Mouse (Mus musculus) adipocyte (in vitro differentiated cells): Measurements from ENCODE around the gene Man2a2.
"Not testable (repeated sequence)": the region's sequence is repeated elsewhere in the genome, so short reads cannot be mapped to it uniquely, and the experiment has no call there.

ENCODE experiments used
- DNase-seq: peaks from one replicate; pipeline ENCODE4 v3.0.0-alpha.2; 2016; ENCODE audit warnings: low spot score

Man2a2 gene

DNA sequence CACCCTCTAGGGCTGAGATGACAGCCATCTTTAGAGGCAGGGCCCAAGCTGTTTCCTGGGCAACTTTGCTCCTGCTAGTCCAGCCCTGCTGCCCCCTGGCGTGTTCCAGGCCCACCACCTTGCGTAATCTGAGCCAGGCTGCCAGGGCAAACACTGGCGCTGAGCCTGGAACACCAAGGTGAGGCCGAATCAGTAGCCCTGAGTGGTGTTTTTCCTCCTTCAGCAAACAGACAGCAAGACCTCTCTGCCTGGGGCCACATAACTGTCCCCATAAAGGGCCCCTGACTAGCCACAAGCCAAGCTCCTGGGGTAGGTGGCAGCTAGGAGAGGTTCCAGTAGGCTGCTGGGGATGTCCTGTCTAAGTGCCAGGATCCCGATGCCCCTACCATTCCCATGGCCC is 28.9 kb upstream of the Man2a2 start:
- peak; percentile 19 for DNase-seq

DNA sequence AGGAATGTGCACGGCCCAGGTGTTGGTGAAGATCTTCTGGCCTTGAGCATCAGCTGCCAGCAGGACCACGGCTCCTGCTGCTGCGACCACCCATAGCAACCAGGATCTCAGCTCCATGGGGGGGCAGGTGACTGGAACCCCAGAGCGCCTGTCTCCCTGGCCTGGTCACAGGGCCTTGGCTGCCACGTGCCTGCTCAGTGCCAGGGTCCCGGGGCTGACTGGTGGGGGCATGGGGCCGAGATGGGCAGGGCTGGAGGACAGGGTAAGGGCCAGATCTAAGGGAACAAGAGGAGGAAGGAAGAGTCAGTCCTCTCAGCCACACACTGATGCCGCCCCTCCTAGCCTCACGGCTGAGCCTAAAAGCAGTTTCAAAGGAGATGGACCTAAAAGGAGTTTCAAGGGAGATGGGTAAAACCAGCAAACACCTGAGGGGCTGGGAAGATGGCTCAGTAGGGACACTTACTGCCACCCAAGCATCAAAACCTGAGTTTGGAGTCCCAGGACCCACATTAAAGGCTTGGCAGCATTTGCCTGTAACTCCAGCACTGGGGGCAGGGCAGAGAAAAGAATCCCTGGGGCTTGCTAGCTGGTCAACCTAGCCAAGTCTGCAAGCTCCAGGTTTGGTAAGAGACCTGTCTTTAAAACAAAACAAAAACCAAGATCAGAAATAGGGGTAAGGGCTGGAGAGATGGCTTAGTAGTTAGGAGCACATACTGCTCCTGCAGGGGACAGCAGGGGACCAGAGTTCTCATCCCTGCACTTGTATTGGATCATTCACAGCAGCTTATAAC is 27.7 kb upstream of the Man2a2 start:
- no peak for DNase-seq

DNA sequence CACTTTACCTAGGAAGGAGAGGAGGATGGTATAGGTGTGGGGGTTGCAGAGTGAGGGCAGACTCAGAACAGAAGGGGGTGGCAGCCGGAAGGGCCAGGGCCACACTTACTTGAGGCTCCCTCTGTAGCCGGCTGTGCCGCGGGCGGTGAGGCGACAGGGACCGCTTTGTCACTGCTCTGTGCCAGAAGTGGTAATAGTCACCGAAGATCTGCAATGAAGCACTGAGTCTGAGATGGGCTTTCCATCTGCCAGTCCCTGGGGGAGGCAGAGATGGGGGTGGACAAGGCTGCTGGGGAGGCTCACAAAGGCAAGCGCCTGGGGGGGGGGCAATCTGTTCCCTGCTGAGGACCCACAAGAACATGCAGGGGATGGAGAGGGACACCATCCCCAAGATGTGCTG is 26.8 kb upstream of the Man2a2 start:
- DNase-seq, result no peak

DNA sequence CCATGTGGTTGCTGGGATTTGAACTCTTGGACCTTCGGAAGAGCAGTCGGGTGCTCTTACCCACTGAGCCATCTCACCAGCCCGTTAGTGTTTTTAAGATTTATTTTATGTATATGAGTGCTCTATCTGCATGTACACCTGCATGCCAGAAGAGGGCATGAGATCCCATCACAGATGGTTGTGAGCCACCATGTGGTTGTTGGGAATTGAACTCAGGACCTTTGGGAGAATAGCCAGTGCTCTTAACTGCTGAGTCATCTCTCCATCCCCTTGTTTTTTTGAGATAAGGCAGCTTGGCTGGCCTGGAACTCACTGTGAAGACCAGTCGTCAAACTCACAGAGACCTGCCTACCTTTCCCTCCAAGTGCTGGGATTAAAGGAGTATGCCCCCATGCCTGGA is 25.3 kb upstream of the Man2a2 start:
- not testable (repeated sequence) for DNase-seq

DNA sequence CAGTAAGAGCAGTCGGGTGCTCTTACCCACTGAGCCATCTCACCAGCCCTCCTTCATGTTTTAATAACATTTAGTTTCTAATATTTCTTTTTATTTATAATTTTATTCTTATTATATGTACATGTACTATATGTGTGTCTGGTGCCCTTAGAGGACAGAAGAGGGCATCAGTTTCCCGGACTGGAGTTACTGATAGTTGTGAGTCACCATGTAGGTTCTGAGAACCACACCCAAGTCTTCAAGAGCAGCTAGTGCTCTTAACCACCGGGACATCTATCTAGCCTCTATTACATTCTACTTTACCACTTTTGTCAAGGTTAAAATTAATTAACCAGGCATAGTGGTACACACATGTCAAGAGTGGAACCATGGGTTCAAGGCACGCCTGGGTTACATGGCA is 23.4 kb upstream of the Man2a2 start:
- DNase-seq, result no peak

DNA sequence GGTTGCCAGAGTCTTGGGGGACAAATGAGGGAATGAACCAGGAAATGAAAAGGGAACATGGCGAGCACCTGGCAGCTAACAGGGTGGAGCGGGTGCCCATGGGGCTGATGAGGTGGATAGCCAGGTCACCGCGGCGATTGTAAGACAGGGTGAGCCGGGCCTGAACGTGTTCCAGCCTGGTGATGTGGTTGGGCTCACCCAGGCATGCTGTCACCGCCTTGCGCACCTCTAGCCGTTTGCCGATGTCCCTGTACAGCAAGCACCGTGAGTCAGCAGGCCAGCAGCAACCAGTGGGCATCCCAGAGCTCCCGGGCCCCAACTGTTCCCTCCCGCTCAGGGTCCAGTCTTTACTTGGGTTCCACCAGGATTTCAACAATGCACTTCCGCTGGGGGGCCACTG is 20.9 kb upstream of the Man2a2 start:
- DNase-seq, result no peak

DNA sequence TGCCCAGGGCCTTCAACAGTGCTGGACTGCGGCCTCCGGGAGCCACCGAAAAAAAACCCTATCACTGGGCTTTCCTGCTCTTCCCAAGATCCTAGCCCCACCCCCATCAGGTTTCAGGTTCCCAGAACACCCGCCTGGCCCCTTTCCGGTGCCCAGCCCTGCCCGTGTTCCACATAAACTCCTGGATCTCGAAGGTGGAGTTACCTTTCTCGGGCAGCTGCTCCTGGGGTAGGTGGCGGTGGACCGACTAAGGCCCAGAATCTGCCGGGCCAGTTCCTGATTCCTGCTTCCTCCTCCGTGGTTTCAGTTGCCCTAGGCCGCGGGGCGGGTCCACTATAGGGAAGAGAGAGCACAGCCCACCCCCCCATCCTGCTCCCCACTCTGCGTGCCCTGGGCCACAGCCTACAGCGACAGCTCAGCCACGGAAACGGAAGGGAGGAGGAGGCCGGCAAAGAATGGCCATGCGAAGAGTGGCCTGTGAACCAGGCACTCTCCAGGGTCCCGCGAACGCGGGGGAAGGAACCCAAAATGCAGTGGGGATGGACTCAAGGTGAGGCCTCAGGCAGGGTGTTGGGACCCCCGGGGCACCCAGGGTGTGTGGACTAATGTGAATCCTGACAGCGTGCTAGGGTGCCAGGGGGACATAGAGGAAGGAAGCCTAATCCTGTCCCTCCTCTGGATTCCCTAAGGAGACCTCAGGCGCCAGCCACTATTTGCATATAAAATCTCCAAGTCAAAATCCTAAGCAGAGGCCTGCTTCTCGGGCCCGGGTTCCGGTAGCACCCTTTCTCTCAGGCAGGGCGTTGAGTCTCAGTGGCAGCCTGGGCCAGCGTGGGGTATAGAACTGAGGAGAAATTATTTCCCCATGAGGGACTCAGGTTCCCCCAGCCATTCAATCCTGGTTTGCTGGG is 16.7 kb upstream of the Man2a2 start, which contains the start of gene Fes:
Fes (minus strand) TSS at position 314 of the 911 bp plus-strand sequence.
- DNase-seq, result no peak

DNA sequence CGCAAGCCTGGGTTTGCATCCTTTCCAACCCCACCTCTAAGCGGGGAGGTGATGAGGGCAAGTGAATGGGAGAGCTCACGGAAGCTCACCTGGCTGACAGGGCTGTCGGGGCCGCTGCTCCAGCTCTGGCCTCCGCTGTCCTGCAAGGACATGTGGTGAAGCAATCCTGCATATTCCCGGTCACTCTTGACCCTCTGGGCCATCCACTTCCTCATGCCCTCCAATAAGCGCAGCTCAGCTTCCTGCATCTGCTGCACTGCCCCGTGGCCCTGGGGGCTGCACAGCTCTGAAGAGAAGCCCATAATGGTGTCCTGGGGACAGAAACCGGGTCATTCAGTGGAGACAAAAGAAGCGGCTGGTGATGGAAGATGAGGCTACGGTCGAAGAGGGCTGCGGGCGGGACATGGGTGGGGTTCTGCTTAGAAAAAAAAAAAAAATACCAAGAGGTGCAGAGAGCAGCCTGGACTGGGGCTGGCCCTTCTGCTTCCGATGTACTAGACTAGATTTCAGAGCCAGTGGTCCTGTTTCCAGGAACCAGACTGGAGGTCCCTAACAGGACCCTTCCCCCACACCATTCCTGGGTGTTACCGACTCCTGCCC is 16.0 kb upstream of the Man2a2 start:
- DNase-seq, result no peak

DNA sequence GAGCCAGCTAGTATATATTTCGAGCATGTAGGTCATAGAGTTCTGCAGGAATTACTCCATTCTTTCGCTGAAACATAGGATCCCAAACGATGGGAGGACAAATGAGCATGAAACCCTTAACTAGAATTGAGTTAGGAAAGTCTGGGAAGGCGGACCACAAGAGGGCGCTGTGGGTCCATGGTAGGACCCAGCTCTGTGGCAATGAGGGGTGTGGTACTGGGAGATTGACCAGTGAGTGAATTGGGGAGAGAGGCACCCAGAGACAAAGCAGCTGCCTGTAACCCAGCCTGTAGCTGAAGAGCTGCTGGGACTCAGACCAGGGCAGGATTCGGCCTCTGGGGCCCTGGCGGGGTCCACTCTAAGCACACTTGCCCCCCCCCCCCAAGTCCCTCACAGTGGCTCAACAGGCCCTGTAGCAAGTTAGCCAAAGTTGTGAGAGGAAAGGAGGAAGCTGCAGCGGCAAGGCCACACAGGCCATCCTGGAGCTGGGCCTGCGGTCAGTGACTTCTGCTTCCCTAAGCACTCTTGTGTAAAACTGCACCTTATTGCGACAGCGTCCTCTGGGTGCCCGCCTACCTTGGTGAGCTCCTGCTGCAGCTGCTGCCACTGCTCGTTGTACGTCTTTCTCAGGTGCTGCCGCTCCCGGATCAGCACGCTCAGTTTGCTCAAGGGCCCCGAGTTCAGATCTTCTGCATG is 15.2 kb upstream of the Man2a2 start:
- peak; percentile 83 for DNase-seq

DNA sequence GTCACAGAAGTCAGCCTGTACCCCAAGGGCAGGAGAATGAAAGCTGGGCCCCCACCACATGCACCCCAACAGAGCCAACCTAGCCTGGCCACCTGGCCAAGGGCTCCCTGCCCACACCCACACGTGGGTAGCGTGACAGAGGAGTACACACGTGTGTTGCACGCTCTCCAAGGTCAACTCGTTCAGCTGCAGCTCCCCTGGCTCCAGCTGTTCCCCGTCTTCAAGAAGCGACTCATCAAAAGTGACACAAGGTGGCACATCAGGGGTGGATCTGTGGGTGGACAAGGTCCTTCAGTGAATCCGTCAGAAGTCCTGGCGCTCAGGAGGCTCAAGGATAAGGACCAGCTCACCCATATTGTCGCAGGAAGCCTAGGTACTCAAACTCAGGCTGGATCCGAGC is 11.7 kb upstream of the Man2a2 start:
- no peak for DNase-seq

DNA sequence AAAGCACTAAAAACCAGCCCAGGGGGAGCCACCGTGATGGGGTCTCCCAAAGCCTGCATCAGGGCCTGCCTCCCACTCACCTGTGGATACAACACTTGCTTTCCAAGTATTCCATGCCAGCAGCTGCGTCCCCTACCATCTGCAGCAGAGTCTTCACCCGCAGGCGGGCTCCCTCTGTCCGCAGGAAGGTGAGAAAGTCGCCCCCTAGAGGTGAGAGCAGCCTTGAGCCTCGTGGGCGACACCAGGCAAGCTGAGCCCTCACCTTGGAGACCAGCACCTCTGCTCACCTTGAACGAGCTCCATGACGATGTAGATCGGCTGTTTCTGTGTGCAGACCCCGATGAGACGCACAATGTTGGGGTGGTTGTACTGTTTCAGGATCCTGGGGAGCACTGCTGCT is 8.4 kb upstream of the Man2a2 start:
- no peak for DNase-seq

DNA sequence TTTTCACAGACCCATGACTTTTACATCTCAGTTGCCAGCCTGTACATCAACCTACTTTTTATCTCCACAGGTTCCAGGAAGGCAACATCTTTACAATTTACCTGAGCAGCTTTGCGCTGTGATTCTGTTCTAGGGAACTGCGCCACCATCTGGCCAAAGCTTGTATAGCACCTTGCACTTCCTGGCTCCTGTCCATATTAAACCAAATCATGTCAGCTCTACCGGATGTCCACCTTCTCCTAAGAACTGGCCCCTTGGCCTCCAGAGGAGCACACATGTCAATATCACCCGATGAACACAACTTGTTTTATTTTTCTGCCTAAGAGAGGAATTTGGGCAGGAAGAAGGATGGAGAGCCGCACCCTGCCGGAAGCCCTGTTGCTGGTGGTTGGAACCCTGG is 6.3 kb upstream of the Man2a2 start:
- DNase-seq, result peak; percentile 51

DNA sequence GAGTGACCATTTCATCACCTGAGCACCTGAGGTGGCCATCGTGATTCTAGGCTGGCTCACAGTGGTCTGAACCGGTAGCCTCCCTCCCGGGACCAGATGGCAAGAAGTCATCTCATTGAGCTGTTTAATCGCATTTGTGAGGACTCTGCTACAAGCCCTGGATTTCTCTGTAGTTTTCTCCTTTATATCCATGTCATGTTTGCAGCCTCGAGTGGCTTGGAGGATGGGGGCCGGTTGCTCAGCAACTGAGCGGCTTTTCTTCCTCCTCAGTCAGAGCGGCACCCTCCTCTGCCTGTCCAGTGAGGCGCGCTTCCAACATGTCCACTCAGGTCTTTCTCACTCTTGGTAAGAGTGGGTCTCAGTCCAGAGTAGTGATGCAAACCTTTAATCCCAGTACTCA is 5.0 kb upstream of the Man2a2 start:
- no peak for DNase-seq

DNA sequence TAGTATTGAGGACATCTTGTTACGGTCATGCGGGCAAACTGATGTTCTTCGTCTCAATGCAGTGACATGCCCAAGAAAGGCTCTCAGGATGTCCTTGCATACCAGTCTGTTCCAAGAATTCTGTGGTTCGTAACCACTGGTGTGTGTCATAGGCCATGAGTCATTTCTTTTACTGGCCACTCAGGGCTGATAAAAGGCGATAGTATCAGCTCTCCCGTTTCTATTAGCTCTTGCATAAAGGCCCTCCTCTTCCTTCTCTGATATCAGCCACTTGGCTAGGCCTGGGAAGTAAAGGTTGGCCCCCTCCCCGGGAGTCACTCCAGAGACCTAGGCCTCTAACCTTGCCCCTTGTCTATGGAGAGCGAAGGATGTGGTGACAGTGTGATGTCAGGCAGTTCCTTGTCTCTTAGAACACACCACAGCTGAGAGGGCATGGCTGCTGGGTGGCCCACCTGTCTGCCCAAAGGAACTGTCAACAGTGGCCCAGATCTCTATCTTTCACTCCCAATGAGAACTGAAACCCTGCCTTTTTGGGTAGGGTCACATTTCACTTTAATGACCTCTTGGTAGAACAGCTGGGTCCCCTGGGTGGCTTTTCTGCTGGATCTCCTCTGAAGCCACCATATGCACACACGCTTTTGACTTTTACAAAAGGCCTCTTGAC is 4.3 kb upstream of the Man2a2 start:
- no peak for DNase-seq

DNA sequence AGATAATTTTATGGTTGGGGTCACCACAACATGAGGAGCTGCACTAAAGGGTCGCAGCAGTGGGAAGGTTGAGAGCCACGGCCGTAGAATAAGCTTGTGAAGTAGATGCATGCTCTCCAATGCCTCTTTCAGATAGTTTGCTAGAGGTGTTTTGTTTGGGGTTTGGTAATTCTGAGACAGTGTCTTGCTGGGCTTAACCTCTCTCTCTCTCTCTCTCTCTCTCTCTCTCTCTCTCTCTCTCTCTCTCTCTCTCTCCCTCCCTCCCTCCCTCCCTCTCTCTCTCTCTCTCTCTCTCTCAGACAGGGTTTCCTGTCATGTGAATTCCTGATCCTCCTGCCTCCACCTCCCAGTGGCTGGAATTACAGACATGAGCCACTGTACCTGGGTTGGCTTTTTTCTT is 3.6 kb upstream of the Man2a2 start:
- no peak for DNase-seq

DNA sequence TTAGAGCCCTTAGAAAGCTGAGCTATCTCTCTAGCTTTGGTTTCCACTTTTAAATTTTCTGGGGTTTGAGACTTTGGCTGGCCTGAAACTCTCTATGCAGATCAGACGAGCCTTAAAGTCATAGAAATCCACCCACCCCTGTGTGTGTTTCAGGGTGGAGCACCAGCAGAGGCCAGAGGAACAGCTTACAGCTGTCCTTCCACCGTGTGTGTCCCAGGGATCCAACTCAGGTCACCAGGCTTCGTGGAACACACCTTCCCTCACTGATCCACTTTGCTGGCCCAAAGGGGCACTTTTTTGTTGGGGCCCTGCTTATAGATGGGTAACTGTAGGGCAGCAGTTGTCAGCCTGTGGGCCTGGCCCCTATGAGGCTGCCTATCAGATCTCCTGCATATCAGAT is 3.1 kb upstream of the Man2a2 start:
- no peak for DNase-seq

DNA sequence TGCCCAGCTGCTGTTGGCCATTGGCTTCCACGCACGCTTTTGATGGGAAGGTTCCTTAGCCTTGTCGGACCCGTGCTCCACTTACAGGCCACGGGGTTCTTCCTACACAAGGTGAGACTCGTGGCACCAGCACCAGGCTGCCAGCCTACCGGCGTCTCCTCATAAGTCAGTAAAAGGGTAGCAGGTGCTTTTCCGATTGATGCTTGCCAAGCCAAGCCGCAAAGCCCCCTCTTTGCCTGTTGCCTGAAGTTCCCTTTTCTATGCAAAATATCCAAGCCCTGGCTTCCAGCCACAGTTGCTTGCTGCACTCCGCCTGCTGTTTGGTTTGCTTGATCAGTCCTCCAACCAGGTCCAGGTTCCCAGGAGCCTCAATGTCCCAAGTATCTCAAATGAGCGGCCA is 2.7 kb upstream of the Man2a2 start:
- DNase-seq, result no peak

DNA sequence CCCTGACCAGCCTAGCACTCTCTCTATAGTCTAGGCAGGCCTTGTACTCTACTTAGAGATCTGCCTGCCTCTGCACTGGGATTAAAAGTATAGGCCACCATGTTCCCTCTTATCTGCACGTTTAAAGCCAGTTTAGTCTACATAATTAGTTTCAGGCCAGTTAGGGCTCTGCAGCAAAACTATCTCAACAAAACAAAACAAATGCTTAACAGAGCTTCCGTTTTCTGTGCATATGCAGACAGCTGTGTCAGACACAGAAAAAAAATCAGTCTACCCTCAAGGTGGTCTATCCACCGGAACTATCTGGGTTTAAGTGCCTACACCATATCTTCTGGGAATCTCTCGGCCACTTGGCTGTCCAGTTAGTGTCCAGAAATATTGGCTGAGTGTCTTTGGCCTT is 2.2 kb upstream of the Man2a2 start:
- DNase-seq, result no peak

DNA sequence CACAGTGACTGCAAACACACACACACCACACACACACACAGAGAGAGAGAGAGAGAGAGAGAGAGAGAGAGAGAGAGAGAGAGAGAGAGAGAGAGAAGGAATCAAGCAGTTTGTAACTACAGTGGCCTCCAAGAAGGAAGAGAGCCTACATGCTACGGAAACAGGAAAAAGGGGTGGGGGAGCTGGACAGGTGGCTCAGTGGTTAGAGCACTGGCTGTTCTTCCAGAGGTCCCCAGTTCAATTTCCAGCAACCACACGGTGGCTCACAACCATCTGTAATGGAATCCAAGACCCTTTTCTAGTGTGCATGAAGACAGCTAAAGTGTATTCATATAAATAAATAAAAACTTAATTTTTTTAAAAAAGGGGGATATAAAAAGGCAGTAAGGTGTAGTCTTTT is 1.5 kb upstream of the Man2a2 start:
- DNase-seq, result no peak

DNA sequence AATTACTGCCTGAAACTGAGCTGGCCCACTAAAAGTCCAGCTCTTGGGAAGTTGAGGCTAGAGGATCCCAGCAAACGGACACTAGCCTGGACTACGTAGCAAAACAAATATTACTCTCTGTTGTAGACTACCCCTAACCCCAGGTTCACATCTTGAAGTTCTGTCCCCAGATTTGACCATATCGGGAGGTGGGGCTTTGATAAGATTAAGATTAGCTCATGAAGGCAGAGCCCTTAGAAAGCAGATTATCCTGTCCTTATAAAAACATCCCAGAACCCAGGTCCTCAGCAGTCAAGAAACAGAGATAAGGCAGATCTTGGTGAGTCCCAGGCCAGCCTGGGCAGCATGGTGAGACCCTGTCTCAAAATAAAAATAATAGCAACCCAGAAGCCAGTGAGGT is 991 bp upstream of the Man2a2 start:
- no peak for DNase-seq

DNA sequence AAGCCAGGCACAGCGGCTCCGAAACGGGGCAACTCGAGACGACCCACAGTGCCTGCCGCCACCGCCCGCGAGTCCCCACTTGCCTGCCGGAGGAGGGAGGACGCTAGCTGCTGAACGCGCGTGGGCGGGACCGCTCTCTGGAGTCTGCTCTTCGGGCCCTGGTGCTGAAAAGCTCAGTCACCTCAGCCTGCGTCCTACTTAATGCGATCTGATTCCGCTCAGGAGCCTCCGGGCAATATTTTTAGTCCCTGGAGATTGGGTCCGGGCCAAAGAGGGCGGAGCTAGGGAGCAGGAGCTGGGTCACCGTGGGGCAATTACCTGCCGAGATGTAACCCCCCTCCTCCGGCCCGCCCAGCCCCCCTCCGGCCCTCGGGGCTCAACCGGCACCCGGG is 530 bp downstream of the Man2a2 start:
- peak; percentile 71 for DNase-seq

DNA sequence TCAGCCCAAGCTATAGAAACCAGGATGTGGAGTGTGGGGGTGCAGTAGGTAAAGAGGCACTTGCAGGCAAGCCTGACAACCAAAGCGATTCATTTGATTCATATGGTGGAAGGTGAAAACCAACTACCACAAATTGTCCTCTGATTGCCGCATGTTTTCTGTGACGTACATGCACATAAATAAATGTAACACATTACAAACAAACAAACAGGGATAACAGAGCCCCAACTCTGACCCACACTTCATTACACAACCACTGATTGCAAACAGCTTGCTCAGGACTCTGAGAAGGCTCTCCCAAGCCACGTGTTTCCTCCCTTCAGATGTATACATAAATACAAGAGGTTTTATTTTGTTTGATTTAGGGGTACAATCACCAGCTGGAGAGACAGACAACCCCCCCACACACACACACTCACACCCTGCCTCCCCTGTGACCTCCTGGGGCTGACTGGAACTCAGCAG is 1.2 kb downstream of the Man2a2 start:
- peak; percentile 52 for DNase-seq
